Mouse (Mus musculus) midbrain, embryonic 16.5 days (tissue): ENCODE measurements around the gene Leap2. TPM values are rescaled to one million over a fixed set of nuclear protein-coding genes. Genes with fewer than 3 reads are reported as not detected.

Experiments used
- ATAC-seq: fragments of 200-750 bp; cut with Nextera tagmentation; 2 replicates; pipeline ENCODE4 v1.8.0; 2017; ENCODE audit warnings: moderate TSS enrichment
- H3K27ac ChIP-seq: fragments of 300-500 bp; sonication (generic); 2 replicates; pipeline ENCODE4 v1.5.1; 2014; ENCODE audit warnings: mild to moderate bottlenecking, low read length, mixed read lengths
- H3K27me3 ChIP-seq: fragments of 300-500 bp; sonication (generic); 2 replicates; pipeline ENCODE4 v1.6.1; 2014; ENCODE audit warnings: low read depth, low read length, mixed read lengths; ENCODE audit not compliant: control insufficient read depth, insufficient read depth
- H3K36me3 ChIP-seq: fragments of 300-500 bp; sonication (generic); 2 replicates; pipeline ENCODE4 v1.6.1; 2014; ENCODE audit warnings: mild to moderate bottlenecking, low read length, moderate library complexity, mixed read lengths; ENCODE audit not compliant: control insufficient read depth, insufficient read depth
- H3K4me1 ChIP-seq: fragments of 300-500 bp; sonication (generic); 2 replicates; pipeline ENCODE4 v1.6.1; 2014; ENCODE audit warnings: mild to moderate bottlenecking, low read length, mixed read lengths; ENCODE audit not compliant: control insufficient read depth, insufficient read depth
- H3K4me2 ChIP-seq: fragments of 300-500 bp; sonication (generic); 2 replicates; pipeline ENCODE4 v1.6.1; 2014; ENCODE audit warnings: mild to moderate bottlenecking, low read length, mixed read lengths
- H3K4me3 ChIP-seq: fragments of 300-500 bp; sonication (generic); 2 replicates; pipeline ENCODE4 v1.5.1; 2014; ENCODE audit warnings: low read depth, mild to moderate bottlenecking, low read length, moderate library complexity, mixed read lengths
- H3K9ac ChIP-seq: fragments of 300-500 bp; sonication (generic); 2 replicates; pipeline ENCODE4 v1.6.1; 2014; ENCODE audit warnings: low read depth, low read length, mixed read lengths
- H3K9me3 ChIP-seq: fragments of 300-500 bp; sonication (generic); replicated peaks from 2 replicates; pipeline ENCODE4 v1.6.1; 2014; ENCODE audit warnings: mild to moderate bottlenecking, low read length, mixed read lengths; ENCODE audit not compliant: control insufficient read depth, poor library complexity, severe bottlenecking
- WGBS: fragments of 180-500 bp; shearing (Covaris S2); extraction: QIAGEN DNeasy Blood & Tissue Kit; methylation state at CpG from one replicate; pipeline ENCODE4 v1.1.7; 2014; 5-methylcytosine and 5-hydroxymethylcytosine counted together
- polyA plus RNA-seq: library from polyadenylated mRNA; unstranded; fragments of >200 nt; fragmentation: Nextera tagmentation; extraction: Ambion mirVana; gene quantifications from 2 replicates; pipeline ENCODE4 v1.2.1, GENCODE M21; 2015

Gene Leap2
- polyA plus RNA-seq, 1 experiment from 2014 or later = not detected

GRCm38 (mm10) chr11:53458996-53459395, 36.0 kb upstream of the Leap2 start:
- WGBS = 64% methylated on average over 3 of the region's 3 CpGs
- H3K36me3 ChIP-seq = no peaks in the 10 kb centered on the region
- ATAC-seq = no peak

GRCm38 (mm10) chr11:53457372-53457954, 34.5 kb upstream of the Leap2 start:
- 9% methylated on average over 28 of the region's 29 CpGs for WGBS
- Histone ChIP-seq H3K4me1 (peaks cover 4% of the 10 kb centered on the region), H3K27me3 (peaks cover 39% of the 10 kb centered on the region), H3K9me3 (no peaks in the 10 kb centered on the region), H3K36me3 (no peaks in the 10 kb centered on the region), H3K9ac (peak overlapping the region; percentile 65), H3K27ac (no peak overlapping the region), H3K4me2 (peak overlapping the region; percentile 81), H3K4me3 (peak overlapping the region; percentile 48)
- ATAC-seq = no peak

More at GRCm38 (mm10) chr11:53458996-53459395, 36.0 kb upstream of the Leap2 start:
- peaks cover 49% of the 10 kb centered on the region for H3K27me3 ChIP-seq
- no peak overlapping the region for H3K27ac ChIP-seq
- H3K4me2 ChIP-seq = no peak overlapping the region
- H3K9me3 ChIP-seq = no peaks in the 10 kb centered on the region
- H3K4me1 ChIP-seq = peaks cover 9% of the 10 kb centered on the region
- no peak overlapping the region for H3K9ac ChIP-seq
- H3K4me3 ChIP-seq = no peak overlapping the region

GRCm38 (mm10) chr11:53456474-53457371, 33.8 kb upstream of the Leap2 start, which contains the start of the genes Gm10447 and Shroom1:
TSS of gene Gm10447 (minus strand) at chr11:53457110.
TSS of gene Shroom1 (plus strand) at chr11:53457205.
- Histone ChIP-seq H3K27me3 (peaks cover 32% of the 10 kb centered on the region), H3K27ac (no peak within 1 kb of the TSS)
- WGBS = 4% methylated on average over 42 of the region's 42 CpGs

GRCm38 (mm10) chr11:53453031-53453430, 30.1 kb upstream of the Leap2 start:
- Histone ChIP-seq H3K4me2 (no peak overlapping the region), H3K4me1 (peaks cover 4% of the 10 kb centered on the region), H3K9ac (no peak overlapping the region), H3K4me3 (no peak overlapping the region), H3K27ac (no peak overlapping the region), H3K36me3 (no peaks in the 10 kb centered on the region), H3K27me3 (peaks cover 16% of the 10 kb centered on the region), H3K9me3 (no peaks in the 10 kb centered on the region)
- 88% methylated on average over 5 of the region's 5 CpGs for WGBS
- no peak for ATAC-seq

More at GRCm38 (mm10) chr11:53456474-53457371, 33.8 kb upstream of the Leap2 start, which contains the start of the genes Gm10447 and Shroom1:
- H3K4me3 ChIP-seq = peak within 1 kb of the TSS; percentile 48
- ATAC-seq = peak; percentile 72
- H3K9ac ChIP-seq = peak within 1 kb of the TSS; percentile 65
- H3K9me3 ChIP-seq = no peaks in the 10 kb centered on the region
- H3K4me1 ChIP-seq = peaks cover 4% of the 10 kb centered on the region
- peak within 1 kb of the TSS; percentile 81 for H3K4me2 ChIP-seq
- no peaks in the 10 kb centered on the region for H3K36me3 ChIP-seq

- Histone ChIP-seq H3K27ac (no peak overlapping the region), H3K9ac (no peak overlapping the region), H3K27me3 (peaks cover 9% of the 10 kb centered on the region), H3K4me3 (no peak overlapping the region), H3K9me3 (no peaks in the 10 kb centered on the region), H3K4me1 (peaks cover 4% of the 10 kb centered on the region), H3K4me2 (no peak overlapping the region), H3K36me3 (no peaks in the 10 kb centered on the region)
- no peak for ATAC-seq
- 96% methylated on average over 9 of the region's 9 CpGs for WGBS
These were observed 29.4 kb upstream of the Leap2 start for GRCm38 (mm10) chr11:53452396-53452795.

- Histone ChIP-seq H3K4me1 (no peaks in the 10 kb centered on the region), H3K27ac (no peak overlapping the region), H3K36me3 (no peaks in the 10 kb centered on the region), H3K4me3 (no peak overlapping the region), H3K9me3 (no peaks in the 10 kb centered on the region), H3K27me3 (peaks cover 7% of the 10 kb centered on the region), H3K9ac (no peak overlapping the region), H3K4me2 (no peak overlapping the region)
- WGBS = 82% methylated on average over 2 of the region's 2 CpGs
- no peak for ATAC-seq
These were observed 28.4 kb upstream of the Leap2 start for GRCm38 (mm10) chr11:53451361-53451760.

- Histone ChIP-seq H3K9ac (no peak overlapping the region), H3K4me1 (no peaks in the 10 kb centered on the region), H3K9me3 (no peaks in the 10 kb centered on the region), H3K4me3 (no peak overlapping the region), H3K36me3 (no peaks in the 10 kb centered on the region), H3K27me3 (no peaks in the 10 kb centered on the region), H3K4me2 (no peak overlapping the region), H3K27ac (no peak overlapping the region)
- no peak for ATAC-seq
- WGBS = 68% methylated on average over 15 of the region's 15 CpGs
These were observed 27.2 kb upstream of the Leap2 start for GRCm38 (mm10) chr11:53450070-53450705.

GRCm38 (mm10) chr11:53448529-53448928, 25.6 kb upstream of the Leap2 start:
- WGBS = 81% methylated on average over 1 of the region's 1 CpGs
- no peak overlapping the region for H3K27ac ChIP-seq
- H3K4me1 ChIP-seq = no peaks in the 10 kb centered on the region
- H3K36me3 ChIP-seq = no peaks in the 10 kb centered on the region
- H3K4me3 ChIP-seq = no peak overlapping the region
- no peak overlapping the region for H3K9ac ChIP-seq
- no peaks in the 10 kb centered on the region for H3K9me3 ChIP-seq
- H3K27me3 ChIP-seq = no peaks in the 10 kb centered on the region
- no peak for ATAC-seq
- no peak overlapping the region for H3K4me2 ChIP-seq
